Mouse (Mus musculus) A20 (cell line): Measurements from ENCODE around the gene Nim1k.
A peak's percentile ranks its signal among the peaks of the same experiment; 100 is the strongest.
"Not testable (repeated sequence)": the region's sequence is repeated elsewhere in the genome, so short reads cannot be mapped to it uniquely, and the experiment has no call there.

Experiments
- DNase-seq: peaks from one replicate; pipeline ENCODE4 v3.0.0-alpha.2; 2011; ENCODE audit warnings: low read depth, low spot score

Nim1k gene

DNA sequence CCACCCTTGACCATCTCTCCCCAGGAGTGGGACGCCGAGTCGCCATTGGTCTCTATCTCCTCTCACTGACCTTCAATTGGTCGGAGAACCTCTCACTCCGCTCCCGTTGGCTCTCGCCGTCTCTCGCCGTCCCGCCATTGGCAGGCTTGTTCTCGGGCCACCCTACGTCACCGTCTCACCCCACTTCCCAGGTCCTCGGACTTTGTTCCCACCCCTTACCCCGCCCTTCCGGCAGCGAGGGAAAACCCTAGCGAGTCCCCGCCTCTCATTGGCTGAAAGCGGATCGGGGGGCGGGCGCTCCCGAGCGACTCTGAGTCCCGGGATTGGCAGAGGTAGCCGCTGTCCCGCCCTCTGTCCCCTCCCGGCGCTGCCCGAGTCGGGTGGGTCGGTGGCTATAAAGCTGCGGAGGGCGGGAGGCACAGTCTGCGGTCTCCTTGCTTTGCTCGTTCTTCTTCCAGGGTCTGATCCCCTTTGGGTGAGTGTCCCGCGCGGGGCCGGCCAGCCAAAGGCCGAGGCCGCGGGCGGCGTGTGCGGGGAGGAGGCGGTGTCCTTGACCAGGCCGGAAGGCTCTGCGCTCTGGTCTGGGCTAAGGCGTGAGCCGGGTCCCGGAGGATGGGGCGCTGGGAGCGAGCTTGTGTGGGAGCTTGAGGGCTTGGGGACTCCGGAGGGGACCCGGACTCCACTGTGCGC, 65.5 kb downstream of the Nim1k start, which contains the start of gene Hmgcs1:
TSS of gene Hmgcs1 (plus strand) at position 341 of the 690 bp plus-strand sequence.
- DNase-seq, result peak; percentile 100

- no peak for DNase-seq
Measured at GRCm38 (mm10) chr13:119689709-119690038, 66.0 kb downstream of the Nim1k start.

DNA sequence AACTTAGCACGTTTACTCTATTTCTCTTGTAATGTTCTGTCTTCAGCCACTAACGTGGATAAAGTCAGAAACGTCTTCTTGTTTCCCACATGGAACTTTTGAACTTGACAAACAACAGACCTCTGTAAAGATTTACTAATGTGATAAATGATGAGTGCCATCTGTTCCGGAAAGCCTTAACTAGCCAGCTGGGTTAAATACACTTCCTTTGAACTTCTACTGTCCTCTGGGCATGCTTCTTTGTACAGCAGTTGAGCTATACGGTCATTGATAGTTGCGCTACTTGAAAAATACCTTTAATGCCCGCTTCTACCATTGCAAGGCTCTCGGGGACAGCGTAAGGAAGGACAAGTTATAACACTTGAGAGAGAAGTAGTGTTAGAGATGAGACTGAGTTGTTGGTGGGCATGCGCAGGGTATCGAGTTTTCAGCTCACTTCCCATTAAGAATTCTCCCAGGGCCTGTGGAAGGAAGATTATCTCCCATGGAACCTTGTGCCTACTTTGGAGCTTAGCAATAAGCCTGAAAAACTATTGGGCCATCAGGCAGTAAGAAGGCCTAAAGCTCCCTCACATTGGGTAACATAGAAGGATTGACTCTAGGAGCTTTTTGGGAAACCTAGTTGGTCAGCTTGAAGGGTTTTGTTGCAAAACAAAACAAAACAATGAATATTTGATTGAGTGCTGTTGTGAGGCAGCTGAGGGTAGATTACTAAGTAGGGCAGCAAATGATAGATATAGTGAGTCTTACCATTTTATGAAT, 71.1 kb downstream of the Nim1k start:
- DNase-seq, result no peak

DNA sequence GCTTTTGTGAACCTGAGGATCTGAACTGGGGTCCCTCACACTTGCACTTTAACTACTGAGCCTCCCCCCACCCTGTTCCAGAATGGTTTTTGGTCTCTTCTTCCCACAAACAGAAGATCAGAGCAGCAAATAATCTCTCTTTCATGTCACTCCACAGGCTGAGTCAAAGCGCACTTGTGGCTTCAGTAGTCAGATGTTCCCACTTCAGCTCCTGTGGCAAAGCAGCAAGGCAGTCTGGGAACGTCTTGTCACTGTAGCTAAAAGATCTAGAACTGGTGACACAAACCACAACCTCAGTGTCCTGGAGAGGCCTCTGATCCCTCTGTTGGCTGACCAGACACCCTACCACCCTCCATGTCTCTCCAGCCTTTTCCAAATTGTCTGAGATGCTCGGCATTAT, 74.5 kb downstream of the Nim1k start:
- DNase-seq, result no peak

- DNase-seq, result no peak
Measured at GRCm38 (mm10) chr13:119679721-119680120, 76.0 kb downstream of the Nim1k start.

GRCm38 (mm10) chr13:119678794-119679193, 76.9 kb downstream of the Nim1k start:
- no peak for DNase-seq

- DNase-seq, result not testable (repeated sequence)
Measured at GRCm38 (mm10) chr13:119661420-119661819, 94.3 kb downstream of the Nim1k start.
